Mouse (Mus musculus) liver, adult 2 months (tissue): ENCODE data around the gene Olfr449. TPM values are rescaled to one million over a fixed set of nuclear protein-coding genes. Genes with fewer than 3 reads are reported as not detected.

Experiments used
- DNase-seq: peaks from one replicate; pipeline ENCODE4 v3.0.0-alpha.2; 2011; ENCODE audit warnings: low read depth, low spot score; ENCODE audit errors: extremely low read depth
- H3K27ac ChIP-seq: fragments of 200-500 bp; replicated peaks from 2 replicates; pipeline ENCODE4 v1.5.1; 2012; ENCODE audit warnings: low read depth, mild to moderate bottlenecking, control low read depth, inconsistent platforms, low read length; ENCODE audit not compliant: insufficient read depth
- H3K27me3 ChIP-seq: fragments of 200-500 bp; 2 replicates; pipeline ENCODE4 v1.6.1; 2012; ENCODE audit warnings: mild to moderate bottlenecking, moderate library complexity, low read length, inconsistent platforms; ENCODE audit not compliant: control insufficient read depth, insufficient read depth
- H3K36me3 ChIP-seq: fragments of 200-500 bp; 2 replicates; pipeline ENCODE4 v1.6.1; 2012; ENCODE audit warnings: low read length, inconsistent platforms; ENCODE audit not compliant: control insufficient read depth, insufficient read depth
- H3K4me1 ChIP-seq: fragments of 200-500 bp; 2 replicates; pipeline ENCODE4 v1.6.1; 2011; ENCODE audit warnings: low read length; ENCODE audit not compliant: control insufficient read depth, insufficient read depth
- H3K4me3 ChIP-seq: fragments of 200-500 bp; 2 replicates; pipeline ENCODE4 v1.5.1; 2011; ENCODE audit warnings: low read depth, mild to moderate bottlenecking, control low read depth, low read length, moderate library complexity; ENCODE audit not compliant: insufficient read depth
- H3K79me2 ChIP-seq: fragments of 200-500 bp; 2 replicates; pipeline ENCODE4 v1.6.1; 2012; ENCODE audit warnings: inconsistent platforms, mild to moderate bottlenecking, low read length, moderate library complexity; ENCODE audit not compliant: control insufficient read depth, insufficient read depth
- H3K9ac ChIP-seq: fragments of 200-500 bp; 2 replicates; pipeline ENCODE4 v1.6.1; 2012; ENCODE audit warnings: low read depth, mild to moderate bottlenecking, control low read depth, inconsistent platforms, low read length
- CTCF ChIP-seq: fragments of 200-500 bp; IDR thresholded peaks from 2 replicates; pipeline ENCODE4 v1.5.1; 2011; ENCODE audit warnings: low read depth, low read length, control low read depth
- POLR2A ChIP-seq: fragments of 200-500 bp; IDR thresholded peaks from 2 replicates; pipeline ENCODE4 v1.6.1; 2011; ENCODE audit warnings: low read length, control low read depth; ENCODE audit not compliant: insufficient read depth; ENCODE audit errors: extremely low read depth
- WGBS: fragments of 180-500 bp; shearing (Covaris S2); methylation state at CpG from one replicate; pipeline ENCODE4 v1.1.7; 2018; 5-methylcytosine and 5-hydroxymethylcytosine counted together
- polyA plus RNA-seq: library from polyadenylated mRNA; depleted of rRNA; stranded (reverse); fragments of >200 nt; gene quantifications from 2 replicates; pipeline ENCODE4 v1.2.3, GENCODE M21; 2012; rRNA removed
- total RNA-seq: library from RNA; depleted of rRNA; stranded (reverse); fragments of >200 nt; gene quantifications from 2 replicates; pipeline ENCODE4 v1.2.3, GENCODE M21; 2014; rRNA removed

Olfr449 gene
- total RNA-seq (not detected in 2 replicates), polyA plus RNA-seq (not detected in 2 replicates)

- TF ChIP-seq POLR2A, result no peak
- no peak for TF ChIP-seq CTCF
- no peak within 1 kb of the TSS for H3K9ac ChIP-seq
Measured at GRCm38 (mm10) chr6:42834084-42834483, at the start of gene Olfr449. TSS of gene Olfr449 (plus strand) at chr6:42834384.

GRCm38 (mm10) chr6:42784793-42785192, 49.4 kb upstream of the Olfr449 start, which contains the start of gene Olfr452:
TSS of gene Olfr452 (plus strand) at chr6:42785093.
- Histone ChIP-seq H3K27ac (no peak within 1 kb of the TSS), H3K4me1 (no peaks in the 10 kb centered on the region), H3K27me3 (no peaks in the 10 kb centered on the region), H3K79me2 (no peaks in the 10 kb centered on the region), H3K4me3 (no peak within 1 kb of the TSS), H3K36me3 (no peaks in the 10 kb centered on the region), H3K9ac (no peak within 1 kb of the TSS)
- no peak for DNase-seq
- TF ChIP-seq POLR2A (no peak), CTCF (no peak)

More at GRCm38 (mm10) chr6:42834084-42834483, at the start of gene Olfr449:
- H3K4me3 ChIP-seq, result no peak within 1 kb of the TSS
- no peaks in the 10 kb centered on the region for H3K79me2 ChIP-seq
- DNase-seq, result no peak
- no peaks in the 10 kb centered on the region for H3K36me3 ChIP-seq
- H3K27ac ChIP-seq, result no peak within 1 kb of the TSS
- no peaks in the 10 kb centered on the region for H3K27me3 ChIP-seq
- H3K4me1 ChIP-seq, result no peaks in the 10 kb centered on the region

- H3K9ac ChIP-seq, result no peak overlapping the region
- no peaks in the 10 kb centered on the region for H3K36me3 ChIP-seq
- no peaks in the 10 kb centered on the region for H3K27me3 ChIP-seq
- no peaks in the 10 kb centered on the region for H3K4me1 ChIP-seq
- TF ChIP-seq CTCF, result no peak
- TF ChIP-seq POLR2A, result no peak
- no peak overlapping the region for H3K27ac ChIP-seq
- DNase-seq, result no peak
- H3K4me3 ChIP-seq, result no peak overlapping the region
- 34% methylated on average over 4 of the region's 4 CpGs for WGBS
- H3K79me2 ChIP-seq, result no peaks in the 10 kb centered on the region
Measured at GRCm38 (mm10) chr6:42790247-42790948, 43.8 kb upstream of the Olfr449 start.

- no peak for DNase-seq
- H3K27me3 ChIP-seq, result no peaks in the 10 kb centered on the region
- H3K4me1 ChIP-seq, result no peaks in the 10 kb centered on the region
- no peaks in the 10 kb centered on the region for H3K36me3 ChIP-seq
- TF ChIP-seq CTCF, result no peak
- TF ChIP-seq POLR2A, result no peak
- WGBS, result 77% methylated on average over 9 of the region's 9 CpGs
- H3K9ac ChIP-seq, result no peak overlapping the region
- H3K79me2 ChIP-seq, result no peaks in the 10 kb centered on the region
- H3K27ac ChIP-seq, result no peak overlapping the region
- H3K4me3 ChIP-seq, result no peak overlapping the region
Measured at GRCm38 (mm10) chr6:42790949-42791556, 43.1 kb upstream of the Olfr449 start.

- no peak for DNase-seq
Measured at GRCm38 (mm10) chr6:42794982-42795381, 39.2 kb upstream of the Olfr449 start.

GRCm38 (mm10) chr6:42811639-42812038, 22.5 kb upstream of the Olfr449 start, which contains the start of gene Olfr450:
TSS of gene Olfr450 (plus strand) at chr6:42811939.
- no peaks in the 10 kb centered on the region for H3K27me3 ChIP-seq
- H3K79me2 ChIP-seq, result no peaks in the 10 kb centered on the region
- no peak within 1 kb of the TSS for H3K4me3 ChIP-seq
- TF ChIP-seq CTCF, result no peak
- no peak for TF ChIP-seq POLR2A
- no peak for DNase-seq
- no peaks in the 10 kb centered on the region for H3K4me1 ChIP-seq
- H3K9ac ChIP-seq, result no peak within 1 kb of the TSS
- H3K36me3 ChIP-seq, result no peaks in the 10 kb centered on the region
- 64% methylated on average over 1 of the region's 1 CpGs for WGBS
- no peak within 1 kb of the TSS for H3K27ac ChIP-seq

More at GRCm38 (mm10) chr6:42794982-42795381, 39.2 kb upstream of the Olfr449 start:
- TF ChIP-seq POLR2A, result no peak
- no peak for TF ChIP-seq CTCF
- Histone ChIP-seq H3K9ac (no peak overlapping the region), H3K79me2 (no peaks in the 10 kb centered on the region), H3K4me3 (no peak overlapping the region), H3K27me3 (no peaks in the 10 kb centered on the region), H3K27ac (no peak overlapping the region), H3K36me3 (no peaks in the 10 kb centered on the region), H3K4me1 (no peaks in the 10 kb centered on the region)
- WGBS, result 88% methylated on average over 3 of the region's 3 CpGs
